Mouse (Mus musculus): ENCODE results near the gene Tnpo1. TPM values are rescaled to one million over a fixed set of nuclear protein-coding genes. Genes with fewer than 3 reads are reported as not detected.

Gene Tnpo1
- polyA plus RNA-seq, 1 experiment from 2014 or later: 67.6 TPM

- WGBS: 9% methylated on average over 11 of the region's 11 CpGs
- H3K4me2 ChIP-seq (replicated peaks): peak overlapping the region; percentile 58
- peak overlapping the region; percentile 96; the same call in 1 of the 2 replicates for H3K27ac ChIP-seq
- H3K9ac ChIP-seq: peak overlapping the region; percentile 100
- H3K27me3 ChIP-seq (replicated peaks): no peaks in the 10 kb centered on the region
- no peaks in the 10 kb centered on the region for H3K9me3 ChIP-seq
- ATAC-seq: no peak
- H3K4me3 ChIP-seq (replicated peaks): peak overlapping the region; percentile 99
- H3K36me3 ChIP-seq: peaks cover 10% of the 10 kb centered on the region; the same call in 1 of the 2 replicates
- H3K4me1 ChIP-seq (replicated peaks): peaks cover 11% of the 10 kb centered on the region; the same call in 1 of the 2 replicates
These were observed 1.2 kb downstream of the Tnpo1 start for GRCm38 (mm10) chr13:98924897-98925485.

DNA sequence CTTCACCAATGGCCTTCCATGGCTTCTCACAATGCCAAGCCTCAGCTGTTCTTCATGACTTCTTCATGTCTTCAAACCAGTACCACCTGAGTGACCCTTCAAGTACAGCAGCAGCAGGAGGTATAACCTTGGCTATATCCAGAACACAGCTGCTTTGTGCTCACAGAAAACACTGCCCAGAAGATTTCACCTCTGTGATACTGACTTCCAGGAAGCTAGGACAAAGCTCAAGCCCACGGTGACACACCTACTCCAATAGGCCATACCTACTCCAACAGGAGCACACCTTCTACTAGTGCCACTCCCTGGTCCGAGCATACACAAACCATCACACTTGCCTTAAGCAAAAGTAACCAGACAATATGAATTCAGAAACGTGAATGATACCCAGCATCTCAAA lies 3.4 kb downstream of the Tnpo1 start:
- WGBS: 80% methylated on average over 3 of the region's 3 CpGs
- H3K4me3 ChIP-seq (replicated peaks): no peak overlapping the region
- no peak overlapping the region for H3K9ac ChIP-seq
- peaks cover 10% of the 10 kb centered on the region; the same call in 1 of the 2 replicates for H3K36me3 ChIP-seq
- ATAC-seq: no peak
- H3K4me1 ChIP-seq (replicated peaks): peaks cover 11% of the 10 kb centered on the region
- no peak overlapping the region for H3K27ac ChIP-seq
- no peaks in the 10 kb centered on the region for H3K27me3 ChIP-seq (replicated peaks)
- H3K4me2 ChIP-seq (replicated peaks): no peak overlapping the region
- no peaks in the 10 kb centered on the region for H3K9me3 ChIP-seq

DNA sequence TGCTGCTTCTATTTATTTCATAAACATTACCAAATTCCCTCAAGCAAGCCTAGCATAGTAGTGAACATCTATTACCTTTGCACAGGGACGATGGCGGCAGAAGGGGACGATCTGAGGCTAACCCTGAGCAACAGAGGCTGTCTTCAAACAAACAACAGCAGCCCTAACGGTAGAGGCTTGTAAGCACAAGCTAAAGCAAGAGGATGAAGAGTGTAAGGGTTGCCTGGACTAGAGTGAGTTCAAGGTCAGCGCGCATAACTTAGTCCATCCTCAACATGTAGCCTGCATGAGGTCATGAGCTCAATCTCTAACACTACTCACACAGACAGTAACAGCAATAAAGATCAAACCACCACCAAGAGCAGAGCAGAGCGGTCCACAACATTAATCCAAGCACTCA lies 4.9 kb downstream of the Tnpo1 start:
- no peak overlapping the region for H3K9ac ChIP-seq
- WGBS: 86% methylated on average over 7 of the region's 7 CpGs
- H3K36me3 ChIP-seq: peaks cover 10% of the 10 kb centered on the region; the same call in 1 of the 2 replicates
- H3K4me1 ChIP-seq (replicated peaks): peaks cover 8% of the 10 kb centered on the region
- no peaks in the 10 kb centered on the region for H3K9me3 ChIP-seq
- no peaks in the 10 kb centered on the region for H3K27me3 ChIP-seq (replicated peaks)
- H3K4me3 ChIP-seq (replicated peaks): no peak overlapping the region
- H3K27ac ChIP-seq: no peak overlapping the region
- H3K4me2 ChIP-seq (replicated peaks): no peak overlapping the region
- no peak for ATAC-seq

DNA sequence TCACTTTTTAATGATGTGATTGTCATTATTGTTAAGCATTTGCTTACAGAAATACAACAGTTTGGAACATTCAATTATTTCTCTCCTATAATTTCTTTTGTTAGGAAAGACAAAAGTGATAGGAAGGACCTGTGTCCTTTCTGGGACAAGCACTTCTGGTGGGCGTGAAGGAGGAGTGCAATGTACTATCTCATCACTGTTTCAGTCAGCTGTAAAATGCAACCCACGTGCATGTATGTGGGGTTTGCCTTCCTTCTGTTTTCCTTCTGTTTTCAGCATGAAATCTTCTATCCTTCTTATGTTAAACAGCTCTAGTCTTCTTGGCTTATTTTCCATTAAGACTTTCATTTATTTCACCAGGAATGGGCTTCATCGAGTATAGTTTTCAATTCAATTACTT lies 5.9 kb downstream of the Tnpo1 start:
- Histone ChIP-seq H3K4me1 (replicated peaks) (peaks cover 11% of the 10 kb centered on the region), H3K36me3 (peaks cover 10% of the 10 kb centered on the region; the same call in 1 of the 2 replicates), H3K27ac (no peak overlapping the region), H3K9me3 (no peaks in the 10 kb centered on the region), H3K4me3 (replicated peaks) (no peak overlapping the region), H3K9ac (no peak overlapping the region), H3K27me3 (replicated peaks) (no peaks in the 10 kb centered on the region), H3K4me2 (replicated peaks) (no peak overlapping the region)
- WGBS: 73% methylated on average over 3 of the region's 3 CpGs
- ATAC-seq: no peak

GRCm38 (mm10) chr13:98919695-98920094 lies 6.5 kb downstream of the Tnpo1 start:
- WGBS: 81% methylated on average over 8 of the region's 8 CpGs
- Histone ChIP-seq H3K4me1 (replicated peaks) (peaks cover 16% of the 10 kb centered on the region), H3K27me3 (replicated peaks) (no peaks in the 10 kb centered on the region), H3K36me3 (peaks cover 10% of the 10 kb centered on the region; the same call in 1 of the 2 replicates), H3K27ac (no peak overlapping the region), H3K9me3 (no peaks in the 10 kb centered on the region), H3K4me2 (replicated peaks) (no peak overlapping the region), H3K9ac (no peak overlapping the region), H3K4me3 (replicated peaks) (no peak overlapping the region)
- ATAC-seq: no peak

GRCm38 (mm10) chr13:98917851-98918250 lies 8.3 kb downstream of the Tnpo1 start:
- Histone ChIP-seq H3K4me1 (replicated peaks) (peaks cover 22% of the 10 kb centered on the region), H3K4me2 (replicated peaks) (no peak overlapping the region), H3K27me3 (replicated peaks) (no peaks in the 10 kb centered on the region), H3K4me3 (replicated peaks) (no peak overlapping the region), H3K36me3 (peaks cover 10% of the 10 kb centered on the region; the same call in 1 of the 2 replicates), H3K9ac (no peak overlapping the region), H3K9me3 (no peaks in the 10 kb centered on the region), H3K27ac (no peak overlapping the region)
- no peak for ATAC-seq
- 86% methylated on average over 2 of the region's 2 CpGs for WGBS

GRCm38 (mm10) chr13:98915591-98915990 lies 10.6 kb downstream of the Tnpo1 start:
- H3K9me3 ChIP-seq: no peaks in the 10 kb centered on the region
- no peak overlapping the region for H3K27ac ChIP-seq
- ATAC-seq: no peak
- H3K27me3 ChIP-seq (replicated peaks): no peaks in the 10 kb centered on the region
- WGBS: 62% methylated on average over 4 of the region's 4 CpGs
- peaks cover 22% of the 10 kb centered on the region for H3K4me1 ChIP-seq (replicated peaks)
- no peaks in the 10 kb centered on the region for H3K36me3 ChIP-seq
- H3K4me3 ChIP-seq (replicated peaks): no peak overlapping the region
- no peak overlapping the region for H3K4me2 ChIP-seq (replicated peaks)
- no peak overlapping the region for H3K9ac ChIP-seq

- Histone ChIP-seq H3K27ac (no peak overlapping the region), H3K4me1 (replicated peaks) (peaks cover 25% of the 10 kb centered on the region), H3K9me3 (no peaks in the 10 kb centered on the region), H3K27me3 (replicated peaks) (no peaks in the 10 kb centered on the region), H3K9ac (no peak overlapping the region), H3K4me3 (replicated peaks) (no peak overlapping the region), H3K36me3 (no peaks in the 10 kb centered on the region), H3K4me2 (replicated peaks) (no peak overlapping the region)
- 43% methylated on average over 5 of the region's 5 CpGs for WGBS
- ATAC-seq: no peak
These were observed 11.4 kb downstream of the Tnpo1 start for GRCm38 (mm10) chr13:98914844-98915212.

DNA sequence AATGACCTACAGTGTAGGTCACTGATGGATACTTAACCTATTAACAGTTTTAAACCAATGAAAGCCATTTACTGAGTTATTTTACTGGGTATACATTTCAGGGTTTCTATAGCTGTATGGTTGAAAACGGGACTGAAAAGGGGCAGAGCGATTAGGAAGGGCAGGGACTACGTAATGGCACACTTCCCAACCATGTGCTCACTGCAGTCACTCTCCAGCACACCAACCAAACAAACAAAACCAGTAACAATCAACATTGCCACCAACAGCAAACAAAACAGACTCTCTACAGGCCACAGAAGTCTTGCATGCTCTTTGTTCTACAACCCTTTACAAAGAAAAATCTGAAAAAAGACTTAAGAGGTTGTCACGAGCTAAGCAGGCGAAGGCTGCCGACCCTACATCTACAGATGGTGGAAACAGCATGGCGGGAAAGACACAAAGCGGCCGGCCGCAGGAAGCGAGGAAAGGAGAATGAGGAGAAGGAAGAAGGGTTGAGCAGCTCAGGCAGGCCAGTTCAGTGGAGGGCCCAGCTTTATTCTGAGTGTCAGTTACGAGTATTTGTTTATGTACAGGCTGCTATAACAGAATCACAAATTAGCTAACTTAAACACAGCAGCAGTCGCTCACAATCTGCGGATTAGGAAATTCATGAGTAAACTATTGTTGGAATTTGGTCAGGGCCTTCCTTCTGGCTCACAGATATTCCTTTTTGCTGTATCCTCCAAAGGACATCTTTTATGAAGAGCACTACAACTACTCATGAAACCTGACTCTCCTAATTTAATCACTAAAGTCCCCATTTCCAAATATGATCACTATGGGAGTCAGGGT lies 12.0 kb downstream of the Tnpo1 start:
- Histone ChIP-seq H3K36me3 (no peaks in the 10 kb centered on the region), H3K9ac (no peak overlapping the region), H3K4me3 (replicated peaks) (no peak overlapping the region), H3K27ac (no peak overlapping the region), H3K4me2 (replicated peaks) (no peak overlapping the region), H3K27me3 (replicated peaks) (no peaks in the 10 kb centered on the region), H3K4me1 (replicated peaks) (peaks cover 29% of the 10 kb centered on the region), H3K9me3 (no peaks in the 10 kb centered on the region)
- no peak for ATAC-seq
- 61% methylated on average over 14 of the region's 14 CpGs for WGBS

GRCm38 (mm10) chr13:98913196-98913595 lies 13.0 kb downstream of the Tnpo1 start:
- H3K9me3 ChIP-seq: no peaks in the 10 kb centered on the region
- H3K27ac ChIP-seq: no peak overlapping the region
- ATAC-seq: no peak
- no peaks in the 10 kb centered on the region for H3K36me3 ChIP-seq
- H3K27me3 ChIP-seq (replicated peaks): no peaks in the 10 kb centered on the region
- no peak overlapping the region for H3K9ac ChIP-seq
- H3K4me2 ChIP-seq (replicated peaks): no peak overlapping the region
- 47% methylated on average over 7 of the region's 7 CpGs for WGBS
- no peak overlapping the region for H3K4me3 ChIP-seq (replicated peaks)
- H3K4me1 ChIP-seq (replicated peaks): peaks cover 29% of the 10 kb centered on the region

- Histone ChIP-seq H3K4me1 (replicated peaks) (peaks cover 29% of the 10 kb centered on the region), H3K27ac (no peak overlapping the region), H3K4me3 (replicated peaks) (no peak overlapping the region), H3K36me3 (no peaks in the 10 kb centered on the region), H3K9me3 (no peaks in the 10 kb centered on the region), H3K27me3 (replicated peaks) (no peaks in the 10 kb centered on the region), H3K4me2 (replicated peaks) (no peak overlapping the region), H3K9ac (no peak overlapping the region)
- peak; percentile 44; the same call in 1 of the 2 replicates for ATAC-seq
- WGBS: 56% methylated on average over 8 of the region's 8 CpGs
These were observed 13.6 kb downstream of the Tnpo1 start for GRCm38 (mm10) chr13:98912602-98913001.

DNA sequence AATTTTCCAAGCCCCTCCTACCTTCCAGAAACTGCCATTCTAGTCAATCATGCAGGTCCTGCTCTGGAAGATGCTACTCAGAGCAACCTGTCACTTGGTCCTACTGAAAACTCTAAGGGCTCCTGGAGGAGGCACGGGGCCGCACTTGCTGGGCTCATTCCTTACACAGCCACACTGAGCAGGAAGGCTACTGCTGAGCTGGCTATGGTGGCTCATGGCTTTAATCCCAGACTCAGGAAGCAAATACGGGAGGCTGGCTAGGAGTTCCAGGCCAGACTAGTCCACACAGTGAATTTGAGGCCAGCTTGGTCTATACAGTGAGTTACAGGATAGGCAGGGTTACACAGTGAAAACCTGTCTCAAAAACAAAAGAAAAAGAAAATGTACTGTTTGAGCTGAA lies 15.4 kb downstream of the Tnpo1 start:
- WGBS: 74% methylated on average over 3 of the region's 3 CpGs

More for the DNA sequence above, 15.4 kb downstream of the Tnpo1 start:
- Histone ChIP-seq H3K27me3 (replicated peaks) (no peaks in the 10 kb centered on the region), H3K9ac (no peak overlapping the region), H3K9me3 (no peaks in the 10 kb centered on the region), H3K4me1 (replicated peaks) (peaks cover 29% of the 10 kb centered on the region), H3K27ac (no peak overlapping the region), H3K36me3 (0 out of 2 replicates have a peak, but pooled peaks cover 2% of the 10 kb centered on the region), H3K4me3 (replicated peaks) (no peak overlapping the region), H3K4me2 (replicated peaks) (no peak overlapping the region)
- ATAC-seq: no peak

Measured in intestine, embryonic 15.5 days (tissue).